Mouse (Mus musculus) retina, embryonic 14.5 days (tissue): ENCODE measurements at regions not wholly inside any gene's neighbourhood (a gene's known extent, or its start where the extent isn't known, plus 50 kb on each side); places are given as distances from the start of the nearest gene placed in this dataset.

Source experiments
- DNase-seq: peaks from one replicate; pipeline ENCODE4 v3.0.0-alpha.2; 2015; ENCODE audit warnings: low spot score

GRCm38 (mm10) chr8:44155705-44156321 lies 446.0 kb upstream of the Adam34 start:
- no peak for DNase-seq

- DNase-seq = no peak
These were observed 455.3 kb upstream of the Adam34 start for GRCm38 (mm10) chr8:44165115-44165514.

GRCm38 (mm10) chr8:44177016-44177415 lies 467.2 kb upstream of the Adam34 start:
- DNase-seq = no peak

GRCm38 (mm10) chr8:44202228-44202627 lies 492.4 kb upstream of the Adam34 start:
- DNase-seq = peak; percentile 5

- DNase-seq = no peak
These were observed 496.7 kb upstream of the Adam34 start for GRCm38 (mm10) chr8:44206391-44207170.

GRCm38 (mm10) chr8:44222346-44222745 lies 512.5 kb upstream of the Adam34 start:
- no peak for DNase-seq

- DNase-seq = no peak
These were observed 542.5 kb upstream of the Adam34 start for GRCm38 (mm10) chr8:44252393-44252792.

- no peak for DNase-seq
These were observed 547.2 kb upstream of the Adam34 start for GRCm38 (mm10) chr8:44257051-44257450.

- DNase-seq = no peak
These were observed 551.2 kb upstream of the Adam34 start for GRCm38 (mm10) chr8:44261039-44261438.

- no peak for DNase-seq
These were observed 563.5 kb upstream of the Adam34 start for GRCm38 (mm10) chr8:44273300-44273699.

GRCm38 (mm10) chr8:44318216-44318615 lies 608.4 kb upstream of the Adam34 start:
- no peak for DNase-seq

GRCm38 (mm10) chr8:44334323-44334993 lies 600.8 kb upstream of the Fat1 start:
- DNase-seq = no peak

- no peak for DNase-seq
These were observed 591.8 kb upstream of the Fat1 start for GRCm38 (mm10) chr8:44343401-44343800.

- DNase-seq = no peak
These were observed 591.3 kb upstream of the Fat1 start for GRCm38 (mm10) chr8:44343924-44344323.

- DNase-seq = no peak
These were observed 587.8 kb upstream of the Fat1 start for GRCm38 (mm10) chr8:44347412-44347811.

- DNase-seq = no peak
These were observed 561.3 kb upstream of the Fat1 start for GRCm38 (mm10) chr8:44373987-44374386.

GRCm38 (mm10) chr8:44377731-44378130 lies 557.5 kb upstream of the Fat1 start:
- no peak for DNase-seq

GRCm38 (mm10) chr8:44408462-44408861 lies 526.8 kb upstream of the Fat1 start:
- DNase-seq = no peak

- no peak for DNase-seq
These were observed 525.0 kb upstream of the Fat1 start for GRCm38 (mm10) chr8:44410261-44410660.

GRCm38 (mm10) chr8:44418003-44418402 lies 517.2 kb upstream of the Fat1 start:
- no peak for DNase-seq

GRCm38 (mm10) chr8:44455433-44455832 lies 479.8 kb upstream of the Fat1 start:
- DNase-seq = no peak

- DNase-seq = no peak
These were observed 478.9 kb upstream of the Fat1 start for GRCm38 (mm10) chr8:44456336-44456735.

- DNase-seq = peak; percentile 45
These were observed 468.7 kb upstream of the Fat1 start for GRCm38 (mm10) chr8:44466409-44467078.
